14 mouse cellular contexts compared by ENCODE assay signal in the genomic region with DNA sequence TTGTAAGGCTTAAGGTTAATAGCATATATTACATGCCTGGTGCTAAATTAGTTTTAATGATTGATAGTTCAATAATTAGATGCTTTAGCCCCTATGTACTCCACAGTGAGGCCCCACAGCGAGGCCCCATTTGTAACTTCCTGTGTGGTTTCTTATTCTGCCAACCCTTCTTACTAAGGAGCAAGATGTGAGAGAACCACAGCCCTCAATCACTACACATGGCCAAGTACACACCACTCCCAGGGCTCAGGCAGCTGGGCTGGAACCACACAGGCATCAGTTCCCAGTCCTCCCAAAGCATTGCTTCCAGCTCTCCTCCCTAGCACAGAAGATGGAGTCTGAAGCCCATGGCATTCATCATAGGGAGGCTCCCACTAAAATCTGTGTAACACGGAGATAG. TPM values are rescaled to one million over a fixed set of nuclear protein-coding genes. Genes with fewer than 3 reads are reported as not detected.
DNase-seq lines count a peak whose midpoint lies in the region.
"Had no signal": no experiment of that assay in that cellular context is flagged by ENCODE, and none has a peak within 500 bp of the region (broad histone marks: within the 10 kb centered on the region; RNA-seq: fewer than 3 reads in every experiment).

No protein-coding gene starts in this region.

- H3K27me3 ChIP-seq in splenic B cell, adult 2 months (ENCODE audit: control insufficient read depth, insufficient read depth, low read length, poor library complexity, severe bottlenecking): no peaks in the 10 kb centered on the region
- H3K27me3 ChIP-seq: forebrain, embryonic 15.5 days; limb, embryonic 15.5 days; Patski had no signal

- H3K27ac ChIP-seq in macrophage: peak overlapping the region; percentile 82
- H3K27ac ChIP-seq: forebrain, embryonic 15.5 days; heart, adult 2 months; limb, embryonic 15.5 days had no signal

- H3K36me3 ChIP-seq in macrophage (ENCODE audit: inconsistent target): no peaks in the 10 kb centered on the region; the same call in 1 of the 2 replicates
- H3K36me3 ChIP-seq in splenic B cell, adult 2 months (ENCODE audit: control insufficient read depth, insufficient read depth, low read length, poor library complexity, severe bottlenecking): no peaks in the 10 kb centered on the region
- H3K36me3 ChIP-seq: forebrain, embryonic 15.5 days; limb, embryonic 15.5 days had no signal

- H3K4me3 ChIP-seq in macrophage (ENCODE audit: inconsistent target): no peak overlapping the region
- H3K4me3 ChIP-seq: forebrain, embryonic 15.5 days; heart, adult 2 months; limb, embryonic 15.5 days had no signal

- peak; percentile 56 for DNase-seq in A20 (ENCODE audit: low read depth, low spot score)
- peak; percentile 48 to 59 for DNase-seq in CD8-positive naive resting alpha-beta T cell, adult 2 months (ENCODE audit: low read depth in 2 of 2, low spot score in 2 of 2)
- peak; percentile 44 for DNase-seq in splenic B cell, adult 2 months (ENCODE audit: low read depth, low spot score)
- DNase-seq in frontal cortex, postnatal 10 days (ENCODE audit: low spot score in 2 of 2): no peak
- no peak for DNase-seq in ovary, adult 18-20 months (ENCODE audit: low spot score)
- no peak for DNase-seq in frontal cortex, postnatal 25 days (ENCODE audit: low spot score in 2 of 2)
- DNase-seq: adrenal gland, postnatal 25 days; cerebellum, adult 8-10 months; kidney, postnatal 10 days had no signal

- peaks cover 98% of the 10 kb centered on the region for H3K79me2 ChIP-seq in macrophage (ENCODE audit: inconsistent target)

- 31% methylated on average over 2 of the region's 2 CpGs for WGBS in macrophage (ENCODE audit: missing documents)

RNA-seq across cellular contexts. Expression of a gene that starts 31.7 kb away (rescaled TPM):
- 100 to 1,000 TPM; 222 to 530 (median 259) TPM for total RNA-seq in macrophage (2018; cell fraction: chromatin; rRNA removed)
- total RNA-seq in macrophage (2018; cell fraction: cytosol; rRNA removed): 100 to 1,000 TPM; 125 to 227 (median 154) TPM
- 100 to 1,000 TPM; 128 to 303 (median 191) TPM for total RNA-seq in macrophage (2018; cell fraction: nucleus; rRNA removed)
- polyA plus RNA-seq in macrophage (2018): 99.7 to 351 TPM (median 202 TPM) in 3 replicates
- polyA plus RNA-seq: Patski had no signal

Comparison
In these comparisons a context has a peak if more than half of its experiments do, and no peak if none do; other contexts are left out.
1. DNase-seq: peak in A20 (single experiment), CD8-positive naive resting alpha-beta T cell, adult 2 months (2 of 2) and splenic B cell, adult 2 months (single experiment); none in frontal cortex, postnatal 10 days (0 of 2), ovary, adult 18-20 months (single experiment) and frontal cortex, postnatal 25 days (0 of 2).